Mouse (Mus musculus): Measurements from ENCODE around the gene Myo10. TPM values are rescaled to one million over a fixed set of nuclear protein-coding genes. Genes with fewer than 3 reads are reported as not detected.

Myo10 gene
- total RNA-seq (2021) = 10 to 100 TPM; 79.9 to 80.3 TPM
- long read RNA-seq, experiment 1, partial matches to known transcripts = 7 of 11 reads
- long read RNA-seq, experiment 1, other reads (novel, unspliced or antisense) = 4 of 11 reads
- long read RNA-seq, experiment 2, partial matches to known transcripts = 15 of 21 reads
- long read RNA-seq, experiment 2, other reads (novel, unspliced or antisense) = 6 of 21 reads

DNA sequence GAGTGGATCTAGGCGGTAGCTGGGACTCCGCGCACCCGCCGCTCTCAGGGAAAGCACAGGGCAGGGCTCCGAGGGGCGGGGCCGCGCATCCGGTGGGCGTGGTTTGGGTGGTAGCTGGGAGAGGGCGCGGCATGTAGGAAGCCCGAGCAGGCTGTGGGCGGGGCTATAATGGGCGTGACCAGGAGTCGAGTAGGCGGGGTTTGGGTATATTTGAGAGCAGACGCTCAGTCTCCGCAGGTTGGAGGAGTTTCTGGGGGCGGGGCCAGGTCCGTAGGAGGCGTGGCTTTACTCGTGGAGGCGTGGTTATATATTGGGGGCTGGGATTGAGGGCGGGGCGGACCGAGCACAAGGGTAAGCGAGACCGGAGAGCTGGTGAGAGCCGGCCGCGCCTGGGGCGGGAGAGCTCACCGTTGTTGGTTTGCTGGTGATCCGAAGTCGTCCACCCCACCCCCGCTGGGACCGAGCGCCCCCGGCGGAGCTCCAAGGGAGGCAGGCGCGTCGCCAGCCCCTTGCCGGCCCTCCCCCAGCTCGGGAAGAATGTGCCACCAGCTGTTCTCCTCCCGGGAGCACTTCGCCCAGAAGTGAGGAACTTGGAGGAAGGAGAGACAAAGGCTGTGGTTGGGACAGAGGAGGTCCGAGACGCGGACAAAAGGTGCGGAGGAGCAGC is at the start of gene Myo10:
Gene Myo10 (plus strand): TSS at position 326 of the 667 bp plus-strand sequence.
- DNase-seq (ENCODE audit: low spot score in 2 of 2) = peak; percentile 100

DNA sequence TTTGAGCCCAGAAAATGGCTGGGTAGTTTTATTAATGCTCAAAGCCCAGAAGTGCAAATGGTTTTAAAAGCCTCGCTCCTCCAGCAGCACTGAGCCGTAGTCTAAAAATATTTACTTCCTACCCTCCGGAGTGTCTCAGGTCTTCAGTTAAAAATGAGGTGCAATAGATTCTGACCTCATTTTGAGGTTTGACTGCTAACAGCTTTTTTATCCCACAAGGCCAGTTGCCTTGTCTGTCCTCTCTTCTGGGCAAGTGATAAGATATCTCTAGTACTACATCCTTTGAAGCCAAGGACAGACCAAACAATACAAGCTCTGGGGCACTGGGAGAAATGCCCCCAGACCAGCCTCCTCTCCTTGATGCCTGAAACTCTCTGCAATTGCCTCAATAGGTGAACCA is 49.2 kb upstream of the Myo10 start:
- no peak for DNase-seq (ENCODE audit: low spot score in 2 of 2)

DNA sequence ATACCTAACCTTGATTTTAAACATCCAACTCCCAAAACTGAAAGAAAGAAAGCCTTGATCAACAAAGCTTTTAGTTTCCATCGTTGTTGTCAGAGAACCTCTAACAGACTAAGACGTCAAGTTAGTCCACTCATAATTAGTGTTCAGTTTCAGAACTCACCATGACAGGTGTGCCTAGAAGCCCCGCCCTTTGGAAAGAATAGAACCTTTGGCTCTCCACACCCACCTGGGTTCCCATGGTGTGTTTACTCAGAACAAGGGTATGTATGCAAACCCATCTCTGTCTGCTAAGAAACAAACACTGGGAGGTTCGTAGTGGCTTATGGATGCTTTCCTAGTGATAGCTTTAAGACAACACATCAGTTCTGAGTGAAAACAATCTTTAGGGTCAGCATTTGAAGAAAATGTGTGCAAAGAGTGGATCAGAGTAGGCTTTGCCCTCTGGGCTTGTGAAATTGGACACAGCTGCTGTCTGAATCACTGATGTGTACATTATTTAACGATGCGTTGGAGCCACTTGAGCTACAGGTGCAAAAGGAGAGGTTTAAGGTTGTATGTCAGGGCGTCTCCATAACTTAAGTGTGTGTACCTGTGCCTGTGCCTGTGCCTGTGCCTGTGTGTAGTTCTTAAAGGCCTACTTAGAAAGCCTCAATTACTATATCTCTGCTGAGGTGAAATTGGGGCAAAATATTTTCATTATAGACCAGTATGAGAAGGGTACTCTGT is 48.3 kb upstream of the Myo10 start:
- no peak for DNase-seq (ENCODE audit: low spot score in 2 of 2)

DNA sequence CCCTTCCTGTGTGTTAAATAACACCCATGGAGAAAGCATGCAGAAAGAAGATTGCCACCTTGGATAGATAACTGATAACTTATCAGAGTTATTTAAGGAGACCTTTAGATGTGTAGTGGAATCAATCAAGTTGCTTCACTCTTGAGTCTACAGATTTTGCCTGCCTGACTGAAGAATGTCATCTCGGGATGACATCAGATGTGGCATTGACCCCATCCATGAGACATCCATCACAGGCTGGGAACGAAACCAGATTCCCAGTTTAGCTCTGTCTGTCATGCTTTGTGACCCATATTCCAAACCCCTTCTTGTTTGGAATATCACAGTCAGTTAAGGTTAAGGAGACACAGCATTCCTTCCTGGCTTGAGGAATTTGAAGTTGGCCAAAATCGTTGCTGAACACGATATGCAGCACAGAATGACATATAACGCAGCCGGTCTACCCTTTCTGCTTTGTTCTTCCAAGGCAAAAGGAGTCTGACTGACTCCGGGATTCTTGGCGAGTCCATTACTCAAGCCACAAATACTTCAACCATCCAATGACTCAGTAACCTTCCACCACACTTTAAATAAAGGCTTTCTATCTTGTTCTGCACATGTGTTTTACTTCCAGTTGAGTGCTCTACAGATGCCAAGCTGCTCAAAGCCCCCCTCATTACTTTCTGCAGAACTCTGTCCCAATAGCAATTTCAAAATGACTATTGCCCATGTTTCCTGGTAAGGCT is 44.8 kb upstream of the Myo10 start:
- peak in 1 of 2 experiments; percentile 54 for DNase-seq (ENCODE audit: low spot score in 2 of 2)

DNA sequence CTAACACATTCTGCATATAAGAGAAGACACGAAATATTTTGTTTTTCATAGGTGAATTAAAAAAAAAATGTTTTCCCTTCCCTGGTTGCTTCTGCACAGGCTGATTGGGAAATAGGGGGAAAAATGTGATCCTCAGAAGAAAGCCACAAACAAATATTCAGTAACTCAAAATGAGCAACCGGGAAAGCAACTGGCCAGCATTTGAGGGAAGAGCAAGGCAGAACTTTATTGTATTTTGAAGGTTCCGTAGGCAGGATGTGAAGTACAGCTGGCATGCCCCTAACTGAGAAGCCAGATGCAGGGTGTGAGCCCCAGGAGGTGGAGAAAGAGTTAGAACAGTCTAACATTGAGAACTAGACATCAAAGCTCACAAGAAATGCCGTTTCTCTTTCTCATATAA is 44.0 kb upstream of the Myo10 start:
- peak in 1 of 2 experiments; percentile 7 for DNase-seq (ENCODE audit: low spot score in 2 of 2)

DNA sequence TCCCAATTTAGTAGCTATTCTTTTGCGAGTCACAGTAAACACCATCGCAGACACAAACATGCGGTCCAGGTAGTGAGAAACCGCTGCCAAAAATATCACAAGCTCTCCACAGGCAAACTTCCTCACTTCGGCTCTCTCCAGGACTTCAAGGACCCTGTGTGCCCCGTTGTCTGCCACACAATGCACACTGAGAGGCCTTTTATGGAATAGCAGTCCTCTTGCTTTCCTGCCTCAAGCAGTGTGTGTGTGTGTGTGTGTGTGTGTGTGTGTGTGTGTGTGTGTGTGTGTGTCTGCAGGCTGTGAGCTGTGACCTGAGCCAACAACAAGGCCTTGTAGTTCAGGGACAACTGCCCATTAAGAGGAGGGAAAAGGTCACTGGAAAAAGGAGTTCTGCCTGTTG is 41.6 kb upstream of the Myo10 start:
- DNase-seq (ENCODE audit: low spot score in 2 of 2) = peak; percentile 30 to 51

DNA sequence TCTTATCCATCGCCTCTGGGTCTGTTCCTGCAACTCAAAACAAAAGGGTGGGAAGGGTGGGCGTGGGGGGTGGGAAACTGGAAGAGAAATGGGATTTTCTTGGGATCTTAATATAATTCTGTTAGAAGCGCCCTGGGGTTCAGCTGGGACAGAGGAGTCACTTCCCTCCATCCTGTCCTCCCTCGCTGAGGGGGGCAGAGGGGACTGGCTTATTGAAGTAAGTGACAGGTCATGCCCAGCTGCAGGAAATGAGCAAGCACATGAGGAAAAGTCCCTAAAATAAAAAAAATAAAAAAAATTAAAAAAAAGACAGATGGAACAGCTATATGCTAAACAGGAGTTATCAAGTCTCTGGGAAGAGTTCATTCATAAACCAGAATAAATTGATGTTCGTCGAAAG is 40.3 kb upstream of the Myo10 start:
- DNase-seq (ENCODE audit: low spot score in 2 of 2) = peak in 1 of 2 experiments; percentile 18

DNA sequence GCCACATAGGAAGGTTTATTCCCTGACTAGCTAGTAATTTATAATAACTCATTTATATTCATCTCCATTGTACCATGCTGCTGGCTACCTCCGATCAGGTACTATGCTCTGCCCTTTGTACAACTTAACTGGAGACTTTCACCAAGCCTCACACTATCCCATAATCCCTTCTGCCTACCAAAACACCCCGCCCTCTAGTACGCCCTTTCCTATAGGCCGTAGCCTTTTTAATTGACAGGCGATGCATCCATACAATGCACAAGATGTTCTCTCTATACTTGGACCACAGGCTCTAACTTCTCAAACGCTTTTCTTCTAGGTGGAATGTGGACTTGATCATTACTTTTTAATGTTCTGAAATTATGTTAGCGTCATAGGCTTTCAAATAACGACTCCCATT is 39.0 kb upstream of the Myo10 start:
- peak in 1 of 2 experiments; percentile 3 for DNase-seq (ENCODE audit: low spot score in 2 of 2)

DNA sequence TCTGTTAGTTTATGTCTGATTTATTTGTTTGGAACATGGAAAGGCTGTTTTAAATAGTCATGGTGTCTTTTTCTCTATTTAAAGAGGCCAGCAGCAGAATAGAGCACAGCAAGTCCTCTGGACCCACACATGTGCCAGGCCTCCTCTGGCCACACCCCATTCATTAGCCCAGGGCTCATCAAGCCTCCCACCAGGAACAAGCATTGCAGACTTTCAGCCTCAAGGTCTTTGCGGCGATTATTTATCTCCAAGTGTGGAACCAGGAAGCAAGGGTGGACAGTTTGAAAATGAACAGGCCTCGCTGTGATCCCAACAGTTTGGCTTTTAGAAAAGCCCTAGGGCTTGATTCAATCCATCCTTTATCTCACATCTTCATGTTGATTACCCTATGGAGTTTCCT is 35.5 kb upstream of the Myo10 start:
- DNase-seq (ENCODE audit: low spot score in 2 of 2) = peak in 1 of 2 experiments; percentile 19

DNA sequence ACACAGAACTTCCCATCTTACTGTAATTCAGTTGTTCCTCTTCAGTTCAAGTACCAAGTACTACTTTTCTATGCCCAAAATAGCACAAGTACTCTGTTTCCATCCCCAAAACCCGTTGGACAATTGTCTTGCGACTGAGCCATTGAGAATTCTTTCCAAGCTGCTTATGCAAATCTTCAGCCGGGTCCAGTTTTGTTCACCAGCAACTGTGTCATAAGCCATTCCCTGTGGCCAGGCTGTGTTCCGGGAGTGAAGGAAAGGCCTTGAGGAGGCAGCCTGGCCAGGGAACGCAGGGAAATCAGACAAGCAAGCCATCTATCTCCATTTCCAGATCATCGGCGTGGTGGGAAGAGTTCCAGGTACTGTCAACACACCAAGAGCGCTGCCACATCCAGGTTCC is 34.4 kb upstream of the Myo10 start:
- no peak for DNase-seq (ENCODE audit: low spot score in 2 of 2)

DNA sequence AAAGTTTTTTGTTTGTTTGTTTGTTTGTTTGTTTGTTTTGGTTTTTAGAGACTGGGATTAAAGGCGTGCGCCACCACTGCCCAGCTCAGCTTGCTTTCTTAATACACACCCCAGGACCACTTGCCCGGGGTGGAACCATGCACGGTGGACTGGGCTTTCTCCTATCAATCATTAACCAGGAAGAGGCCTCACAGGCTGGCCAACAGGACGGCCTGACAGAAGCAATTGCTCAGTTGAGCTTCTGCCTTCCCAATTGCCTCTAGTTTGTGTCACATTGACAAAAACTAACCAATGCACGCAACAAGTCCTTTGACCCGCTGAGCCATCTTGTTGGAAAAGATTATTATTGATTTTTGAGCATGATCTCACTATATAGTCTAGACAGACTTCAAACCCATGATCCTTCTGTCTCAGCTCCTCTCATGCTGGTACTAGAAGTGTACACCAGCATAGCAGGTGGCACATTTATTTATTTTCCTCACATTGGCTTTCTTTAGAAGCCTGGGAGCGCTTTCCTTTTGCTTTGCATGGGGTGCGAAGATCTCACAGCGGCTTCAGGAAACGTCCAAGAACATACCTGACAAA is 32.9 kb upstream of the Myo10 start:
- peak in 1 of 2 experiments; percentile 3 for DNase-seq (ENCODE audit: low spot score in 2 of 2)

DNA sequence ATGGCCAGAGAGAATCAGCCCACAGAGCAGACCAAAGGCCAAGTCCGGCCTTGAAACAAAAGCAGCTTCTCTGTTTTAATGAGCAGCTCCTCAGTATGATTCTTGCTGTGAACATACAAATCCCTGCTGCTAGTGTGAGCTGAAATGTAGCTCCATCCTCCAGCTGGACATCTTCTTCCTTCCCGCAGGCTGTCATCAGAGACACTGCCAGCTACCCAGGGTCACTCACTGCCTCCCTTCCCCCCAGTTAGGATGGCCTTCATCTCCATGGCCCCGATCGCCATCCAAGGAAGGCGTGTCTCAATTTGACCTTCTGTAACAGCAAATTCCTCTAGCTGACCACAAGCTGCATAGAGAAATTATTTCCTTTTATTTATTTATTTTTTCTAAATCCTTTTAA is 32.4 kb upstream of the Myo10 start:
- peak; percentile 32 to 61 for DNase-seq (ENCODE audit: low spot score in 2 of 2)

DNA sequence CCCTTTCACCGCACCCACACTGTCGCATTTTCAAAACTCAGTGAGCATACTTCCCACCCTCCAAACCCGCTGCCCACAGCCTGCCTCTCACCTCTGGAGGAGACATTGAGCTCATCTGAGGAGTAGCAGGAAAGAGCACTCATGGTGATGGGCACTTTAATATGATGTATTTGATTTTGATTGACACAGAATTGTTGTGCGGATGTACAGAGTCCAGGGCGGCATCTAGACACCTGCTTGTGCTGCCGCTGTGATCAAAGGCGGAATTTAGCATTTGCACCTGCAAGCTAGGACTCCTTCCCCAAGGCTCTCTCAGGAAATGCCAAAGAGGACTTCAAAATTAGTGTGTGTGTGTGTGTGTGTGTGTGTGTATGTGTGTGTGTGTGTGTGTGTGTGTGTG is 31.4 kb upstream of the Myo10 start:
- DNase-seq (ENCODE audit: low spot score in 2 of 2) = no peak

DNA sequence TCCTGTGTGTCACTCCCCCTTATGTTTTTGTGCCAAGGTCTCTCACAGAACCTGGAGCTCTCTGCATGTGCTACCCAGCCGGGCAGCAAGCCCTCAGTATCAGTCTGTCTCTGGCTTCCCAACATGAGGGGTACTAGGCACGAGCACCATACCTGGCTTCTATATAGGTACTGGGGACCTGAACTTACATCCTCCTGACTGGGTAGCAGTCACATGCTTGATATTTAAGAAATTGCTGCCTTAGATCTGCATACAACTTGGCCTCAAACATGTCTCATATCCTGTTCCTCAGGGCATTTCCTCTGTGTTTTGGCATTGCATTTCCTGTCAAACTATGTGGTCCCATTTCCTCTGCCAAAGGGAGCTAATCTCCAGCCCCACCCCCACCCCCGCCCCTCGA is 30.4 kb upstream of the Myo10 start:
- DNase-seq (ENCODE audit: low spot score in 2 of 2) = no peak

DNA sequence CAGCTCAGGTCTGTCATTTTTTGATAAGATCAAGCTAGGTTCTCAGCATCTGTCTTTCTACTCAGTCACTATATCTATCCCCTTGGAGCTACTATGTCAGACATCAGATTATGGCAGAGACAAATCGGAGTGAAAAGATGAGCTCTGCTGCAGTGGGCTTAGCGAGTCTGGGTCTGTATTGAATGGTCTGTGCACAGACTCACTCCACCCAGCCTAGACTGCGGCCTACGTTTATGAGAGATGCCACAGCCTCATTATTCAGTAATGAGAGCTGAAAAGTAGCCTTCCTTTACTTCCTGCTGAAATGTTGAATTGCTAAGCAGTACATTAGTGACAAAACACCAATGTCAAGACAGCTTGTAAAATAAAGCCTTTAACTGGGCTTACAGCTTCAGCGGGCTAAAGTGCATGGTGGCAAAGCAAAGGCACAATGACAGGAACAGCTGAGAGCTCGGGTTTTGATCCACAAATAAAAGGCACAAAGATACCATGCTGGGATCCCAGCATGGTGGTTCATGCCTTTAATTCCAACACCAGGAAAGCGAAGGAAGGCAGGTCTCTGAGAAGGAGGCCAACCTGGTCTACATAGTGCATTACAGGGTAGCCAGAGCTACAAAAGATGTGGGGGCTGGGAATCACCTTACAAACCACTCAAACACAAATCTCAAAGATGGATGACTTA is 28.7 kb upstream of the Myo10 start:
- no peak for DNase-seq (ENCODE audit: low spot score in 2 of 2)

DNA sequence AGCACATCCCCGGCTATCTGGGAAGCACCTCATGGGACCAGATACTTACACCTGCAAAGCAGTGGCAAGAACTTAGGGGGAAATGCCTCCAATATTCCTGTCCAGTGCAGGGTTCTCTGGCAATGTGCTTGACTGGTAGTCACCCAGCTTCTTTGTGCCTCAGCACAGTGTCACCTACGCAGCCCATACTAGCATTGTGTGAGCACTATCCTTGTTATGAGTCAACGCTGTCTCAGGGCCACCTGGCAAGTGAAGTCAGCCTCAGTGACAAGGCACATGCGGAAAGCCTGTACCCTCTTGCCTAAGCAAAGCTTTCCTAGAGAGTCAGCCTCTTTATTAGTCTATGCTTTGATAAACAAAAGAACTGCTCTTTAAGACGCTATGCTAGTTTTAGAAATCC is 24.0 kb upstream of the Myo10 start:
- DNase-seq (ENCODE audit: low spot score in 2 of 2) = no peak

DNA sequence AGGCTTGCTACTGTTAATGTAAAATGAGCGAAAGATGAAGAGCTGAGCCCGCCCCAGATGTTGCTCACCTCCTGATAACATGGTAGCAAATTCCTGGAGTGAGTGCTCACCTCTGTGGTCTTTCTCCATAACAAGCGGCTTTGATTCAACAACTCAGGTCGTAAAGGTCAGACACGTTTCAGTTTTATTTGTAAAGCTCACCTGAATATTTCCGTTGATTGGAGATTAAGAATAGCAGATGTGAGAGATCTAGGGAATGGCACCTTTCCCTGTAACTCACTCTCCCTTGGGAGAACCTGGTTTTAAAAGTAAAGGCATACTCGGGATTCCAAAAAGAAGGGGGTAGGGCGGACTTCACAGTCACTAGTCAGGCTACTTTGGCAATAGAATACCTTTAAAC is 20.0 kb upstream of the Myo10 start:
- DNase-seq (ENCODE audit: low spot score in 2 of 2) = no peak

DNA sequence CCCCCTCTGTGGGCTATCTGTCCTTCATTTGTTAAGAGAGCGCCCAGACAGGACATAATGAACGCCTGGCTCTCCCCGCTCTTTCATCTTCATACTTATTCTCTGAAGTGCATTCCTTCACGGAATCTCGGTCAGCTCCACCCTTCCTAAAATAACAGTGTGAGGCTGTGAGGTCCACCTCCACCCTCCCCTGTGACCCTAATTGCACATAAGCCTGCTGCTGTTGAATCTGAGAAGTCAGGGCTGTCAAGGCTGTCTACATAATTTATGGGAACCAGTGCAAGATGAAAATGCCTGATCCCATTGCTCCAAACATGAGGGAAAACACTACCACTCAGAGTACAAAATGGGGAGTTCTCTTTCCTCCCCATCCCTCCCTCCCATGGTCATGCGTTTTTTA is 19.0 kb upstream of the Myo10 start:
- DNase-seq (ENCODE audit: low spot score in 2 of 2) = no peak

DNA sequence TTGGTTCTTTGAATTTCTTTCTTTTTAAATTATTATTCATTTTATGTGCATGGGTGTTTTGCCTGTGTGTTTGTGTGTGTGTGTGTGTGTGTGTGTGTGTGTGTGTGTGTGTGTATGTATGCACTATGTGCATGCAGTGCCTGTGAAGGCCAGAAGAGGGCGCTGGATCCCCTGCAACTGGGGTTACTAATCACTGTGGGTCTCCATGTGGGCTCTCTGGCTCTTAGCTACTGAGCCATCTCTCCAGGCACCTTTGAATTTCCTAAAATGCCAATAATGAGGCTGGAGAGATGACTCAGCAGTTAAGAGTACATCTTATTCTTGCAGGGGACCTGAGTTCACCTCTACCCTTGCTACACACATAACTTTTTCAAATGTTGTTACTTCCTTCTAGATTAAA is 18.1 kb upstream of the Myo10 start:
- no peak for DNase-seq (ENCODE audit: low spot score in 2 of 2)

DNA sequence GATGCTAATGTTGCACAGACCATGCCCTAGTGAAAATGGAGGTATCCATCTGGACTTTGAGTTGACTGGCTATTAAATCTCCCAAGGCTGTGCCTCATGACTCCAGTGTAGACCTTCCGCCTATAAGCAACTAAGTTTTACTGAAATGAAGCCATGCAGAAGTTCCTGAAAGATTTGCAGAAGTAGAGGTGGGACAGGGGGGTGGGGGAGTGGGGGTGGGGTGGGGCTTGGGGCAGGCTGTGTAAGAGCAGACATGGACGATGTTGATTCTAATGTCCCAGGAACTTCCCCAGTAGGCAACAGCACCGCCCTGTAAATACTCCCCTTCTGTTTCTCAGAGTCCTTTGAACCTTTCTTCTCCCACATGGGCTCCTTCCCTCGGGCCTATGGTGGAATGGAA is 16.9 kb upstream of the Myo10 start:
- DNase-seq (ENCODE audit: low spot score in 2 of 2) = no peak

DNA sequence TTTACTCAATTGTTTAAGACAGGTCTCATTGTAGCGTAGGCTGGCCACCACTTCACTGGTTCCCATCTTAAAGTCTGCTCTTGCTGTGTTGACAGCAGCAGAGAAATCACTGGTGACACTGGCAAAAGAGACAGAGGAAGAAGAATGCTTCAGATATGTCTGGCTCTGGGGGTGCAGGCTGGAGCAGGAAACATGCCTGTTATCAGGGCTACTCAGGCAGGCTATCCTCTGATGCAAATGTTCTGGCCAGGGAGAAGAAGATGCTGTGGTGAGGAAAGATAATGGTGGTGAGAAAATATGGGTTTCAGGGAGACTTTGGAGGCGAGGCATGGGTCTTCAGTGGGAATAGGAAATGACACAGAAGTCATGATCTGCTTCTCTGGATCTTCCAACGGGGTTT is 13.6 kb upstream of the Myo10 start:
- DNase-seq (ENCODE audit: low spot score in 2 of 2) = no peak
